Mouse (Mus musculus): Measurements from ENCODE around the gene Slc30a1.

DNA sequence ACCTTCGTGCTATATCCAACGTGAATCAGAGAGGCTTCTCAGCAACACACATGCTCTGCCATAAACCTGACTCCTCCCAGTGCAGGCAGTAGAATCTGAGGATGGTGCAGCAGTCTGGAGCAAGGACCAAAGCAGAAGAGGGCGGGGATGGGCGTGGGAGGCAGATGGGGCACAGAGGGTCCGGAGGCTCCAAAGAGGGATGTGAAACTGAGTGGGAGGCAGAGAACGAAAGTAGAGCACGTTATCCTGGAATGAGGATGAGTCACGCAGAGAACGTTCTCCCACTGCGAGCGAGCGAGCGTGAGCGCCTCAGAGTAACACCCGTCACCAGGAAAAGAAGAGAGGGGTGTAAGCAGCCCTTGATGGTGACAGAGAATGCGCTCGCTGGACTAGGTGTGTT lies 12.2 kb upstream of the Slc30a1 start:
- TF ChIP-seq CTCF (IDR thresholded peaks at IDR 0.05; ENCODE audit: low read depth) (no peak), EP300 (IDR thresholded peaks at IDR 0.05; ENCODE audit: low read depth) (no peak)

All from liver, embryonic 14.5 days (tissue).